Mouse (Mus musculus) frontal cortex, postnatal 10 days (tissue): ENCODE results near the gene Slc7a12.

ENCODE experiments used
- DNase-seq, 2 experiments: peaks; one replicate each; pipeline ENCODE4 v3.0.0; 2022; ENCODE audit warnings: low spot score in 2 of 2, mixed read lengths in 1 of 2

Slc7a12 gene

GRCm38 (mm10) chr3:14480397-14480796 lies at the start of gene Slc7a12:
Slc7a12 (plus strand) TSS chr3:14480697.
- no peak for DNase-seq

- no peak for DNase-seq
Observed at GRCm38 (mm10) chr3:14432381-14432780, 48.1 kb upstream of the Slc7a12 start.

GRCm38 (mm10) chr3:14446015-14446414 lies 34.5 kb upstream of the Slc7a12 start:
- DNase-seq = no peak

GRCm38 (mm10) chr3:14446691-14447090 lies 33.8 kb upstream of the Slc7a12 start:
- no peak for DNase-seq
